Mouse (Mus musculus) Patski (cell line): ENCODE data around the gene Aacs. TPM values are rescaled to one million over a fixed set of nuclear protein-coding genes. Genes with fewer than 3 reads are reported as not detected.

ENCODE experiments used
- ATAC-seq: fragments of 100-300 bp; one replicate; pipeline ENCODE4 v1.8.0; 2021
- CTCF ChIA-PET: fragments of 350-600 bp; sonication (Branson Sonifier 250); formaldehyde crosslinking; loops from one replicate; lab custom pipeline; 2022; ENCODE audit warnings: inconsistent platforms; lab: Charles Lee
- POLR2A ChIA-PET: fragments of 350-600 bp; sonication (Branson Sonifier 250); formaldehyde crosslinking; loops from one replicate; lab custom pipeline; 2022; ENCODE audit warnings: antibody characterized with exemption, inconsistent platforms; lab: Charles Lee
- DNase-seq: peaks from one replicate; pipeline ENCODE4 v3.0.0-alpha.2; 2011; ENCODE audit warnings: low read depth, low spot score
- H3K27me3 ChIP-seq: fragments of 371-371 bp; one replicate; pipeline ENCODE4 v1.5.1; 2021
- CTCF ChIP-seq: fragments of 100-300 bp; IDR thresholded peaks from one replicate; pipeline ENCODE4 v1.5.1; 2021
- in situ Hi-C: fragments of 300-500 bp; cut with MboI; formaldehyde crosslinking; loops from 3 replicates; pipeline ENCODE4 v1.11.1; 2018; ENCODE audit warnings: low pct_unique_long_range_greater_than_20kb, mixed read lengths
- polyA plus RNA-seq: library from polyadenylated mRNA; unstranded; gene quantifications from one replicate; pipeline ENCODE4 v1.2.3, GENCODE M21; 2021

Aacs gene
- polyA plus RNA-seq, 1 experiment from 2014 or later, result 49.4 TPM

- no peak for ATAC-seq
- ChIA-PET CTCF (interaction anchor here (0.9 to 1.1 kb wide), 2 partner anchors 11 to 65 kb away, joined by 3 to 5 read pairs; no protein-coding TSS in a partner anchor), POLR2A (interaction anchor here (0.5 kb wide), 1 partner anchor 63 kb away, joined by 3 read pairs; no protein-coding TSS in a partner anchor)
- TF ChIP-seq CTCF, result no peak
- in situ Hi-C loops, result loop anchor here (5.0 kb wide), 1 partner anchor 70 kb away; no protein-coding TSS in a partner anchor
- no peak for DNase-seq
- no peaks in the 10 kb centered on the region for H3K27me3 ChIP-seq
Measured at GRCm38 (mm10) chr5:125477533-125477932, 1.9 kb downstream of the Aacs start.

DNA sequence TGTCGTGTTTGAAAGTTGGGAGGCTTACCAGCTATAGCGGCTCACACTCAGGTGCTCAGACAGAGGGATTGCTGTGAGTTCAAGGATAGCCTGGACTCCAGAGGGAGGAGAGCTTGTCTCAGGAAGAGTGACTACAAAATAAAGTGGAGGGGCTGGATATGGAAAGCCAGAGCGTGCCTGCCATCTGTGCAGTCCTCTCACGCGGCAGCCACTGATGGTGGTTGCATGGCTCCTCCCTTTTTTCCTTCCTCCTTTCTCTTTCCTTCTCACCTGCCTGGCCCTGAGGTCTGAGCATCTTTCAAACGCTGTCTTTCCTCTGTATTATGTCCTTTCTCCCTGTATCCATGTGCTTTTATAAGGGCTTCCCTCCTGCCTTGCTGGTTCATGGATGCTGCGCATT, 2.4 kb downstream of the Aacs start:
- ATAC-seq (no peak), DNase-seq (no peak)
- in situ Hi-C loops, result loop anchor here (5.0 kb wide), 1 partner anchor 71 kb away; no protein-coding TSS in a partner anchor
- no peak for TF ChIP-seq CTCF
- ChIA-PET POLR2A (interaction anchor here (0.5 kb wide), 1 partner anchor 63 kb away, joined by 3 read pairs; no protein-coding TSS in a partner anchor), CTCF (interaction anchor here (0.9 to 1.1 kb wide), 2 partner anchors 10 to 66 kb away, joined by 3 to 5 read pairs; no protein-coding TSS in a partner anchor)
- H3K27me3 ChIP-seq, result no peaks in the 10 kb centered on the region

DNA sequence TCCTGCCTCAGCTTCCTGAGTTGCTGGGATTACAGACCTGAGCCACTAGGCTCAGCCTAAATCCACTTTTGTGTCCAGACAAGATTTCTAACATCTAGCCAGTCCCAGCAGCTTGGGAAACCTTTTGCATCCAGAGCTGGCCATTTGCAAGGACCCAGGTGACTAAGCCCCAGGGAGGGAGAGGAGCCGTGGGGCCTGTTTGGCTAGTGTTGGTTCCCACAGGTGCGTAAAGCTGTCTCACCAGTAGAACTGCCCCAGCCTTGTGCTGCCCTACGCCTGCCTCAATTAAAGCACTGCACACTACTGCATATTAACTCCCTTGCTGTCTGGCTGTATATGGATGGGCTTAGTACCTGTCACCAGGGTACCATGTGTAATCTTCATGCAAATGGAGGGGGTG, 3.8 kb downstream of the Aacs start:
- in situ Hi-C loops, result loop anchor here (5.0 kb wide), 1 partner anchor 72 kb away; no protein-coding TSS in a partner anchor
- ATAC-seq (no peak), DNase-seq (no peak)
- CTCF ChIA-PET, result no interaction called here
- POLR2A ChIA-PET, result no interaction called here
- H3K27me3 ChIP-seq, result no peaks in the 10 kb centered on the region
- TF ChIP-seq CTCF, result no peak

DNA sequence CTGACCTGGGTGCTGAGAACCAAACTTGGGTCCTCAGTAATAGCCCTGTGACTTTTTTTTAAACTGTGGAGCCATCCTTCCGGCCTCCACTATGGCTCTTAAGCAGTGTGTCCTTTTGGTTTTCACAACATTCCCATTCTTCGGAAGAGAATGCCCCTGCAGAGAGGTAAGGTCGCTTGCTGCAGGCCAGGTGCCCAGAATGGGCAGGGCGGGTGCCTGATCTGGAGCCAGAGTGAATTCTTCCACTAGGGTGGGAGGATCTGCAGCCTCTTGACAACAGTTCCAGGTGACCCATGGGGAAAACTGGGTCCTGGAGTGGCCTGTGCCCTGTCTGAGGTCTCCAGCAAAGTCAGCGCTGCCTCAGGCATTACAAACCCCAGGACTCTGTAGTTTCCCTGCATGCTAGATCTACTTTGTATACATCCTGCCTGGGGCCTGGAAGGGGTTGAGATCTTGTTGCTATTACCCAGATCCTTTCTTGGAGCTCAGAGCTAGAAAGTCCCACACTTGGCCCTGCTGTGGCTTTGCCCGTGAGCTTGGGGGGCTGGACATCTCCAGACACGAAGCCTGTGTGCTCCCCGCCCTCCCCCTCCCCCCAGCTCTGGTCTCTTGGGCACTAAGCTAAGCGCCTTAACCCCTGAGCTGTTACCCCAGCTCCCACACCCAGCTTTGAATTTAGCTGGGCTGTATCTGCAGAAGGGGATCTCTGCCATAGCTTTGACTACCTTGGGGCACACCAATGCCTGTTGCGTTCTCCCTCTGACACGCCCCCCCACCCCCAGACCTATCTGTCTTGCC, 5.0 kb downstream of the Aacs start:
- CTCF ChIA-PET, result no interaction called here
- in situ Hi-C loops, result no loop called here

GRCm38 (mm10) chr5:125482474-125482873, 6.9 kb downstream of the Aacs start:
- H3K27me3 ChIP-seq, result no peaks in the 10 kb centered on the region
- CTCF ChIA-PET, result interaction anchor here (1.9 kb wide), 1 partner anchor 15 kb away, joined by 6 read pairs; no protein-coding TSS in a partner anchor
- ATAC-seq (no peak), DNase-seq (no peak)
- POLR2A ChIA-PET, result no interaction called here
- in situ Hi-C loops, result no loop called here
- no peak for TF ChIP-seq CTCF

More for the DNA sequence above, 5.0 kb downstream of the Aacs start:
- TF ChIP-seq CTCF, result no peak
- no peaks in the 10 kb centered on the region for H3K27me3 ChIP-seq
- no peak for ATAC-seq
- DNase-seq, result no peak
- POLR2A ChIA-PET, result no interaction called here

GRCm38 (mm10) chr5:125483712-125484611, 8.3 kb downstream of the Aacs start:
- H3K27me3 ChIP-seq, result no peaks in the 10 kb centered on the region
- in situ Hi-C loops, result no loop called here
- ChIA-PET CTCF (no interaction called here), POLR2A (no interaction called here)
- no peak for DNase-seq
- TF ChIP-seq CTCF, result no peak
- ATAC-seq, result no peak

DNA sequence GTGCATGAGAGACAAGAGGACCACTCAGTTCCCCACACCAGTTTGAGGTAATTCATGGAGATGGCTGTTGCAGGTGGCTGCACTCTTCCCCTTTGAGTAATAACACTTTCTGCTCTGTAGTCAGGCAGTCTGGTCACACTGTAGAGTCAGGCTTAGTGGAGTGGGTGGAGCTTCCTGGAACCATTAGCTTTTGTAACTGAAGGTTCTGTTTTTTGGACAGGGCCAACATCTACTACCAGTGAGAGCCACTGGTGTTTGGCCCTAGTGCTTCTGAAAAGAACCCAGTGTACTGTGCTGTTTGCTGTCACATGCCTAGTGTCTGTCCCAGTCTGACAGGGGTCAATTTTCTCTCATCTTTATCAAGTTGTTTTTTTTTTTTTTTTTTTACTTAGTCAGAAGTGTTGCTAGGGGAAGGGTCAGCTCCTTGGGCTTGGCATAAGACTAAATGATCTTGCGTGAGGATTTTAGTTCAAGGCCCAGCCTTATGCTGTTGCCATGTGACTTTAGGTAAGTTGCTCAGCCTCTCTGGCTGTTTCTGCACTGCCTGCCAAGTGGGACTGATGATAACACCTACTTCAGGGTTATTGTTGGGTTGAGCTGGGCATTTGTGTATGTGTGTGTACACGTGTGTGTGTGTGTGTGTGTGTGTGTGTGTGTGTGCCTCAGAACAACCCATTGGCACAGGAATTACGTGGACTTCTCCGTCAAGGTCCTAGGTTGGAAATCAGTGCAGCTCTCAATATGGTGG, 9.6 kb downstream of the Aacs start:
- ATAC-seq (no peak), DNase-seq (no peak)
- TF ChIP-seq CTCF, result no peak
- no peaks in the 10 kb centered on the region for H3K27me3 ChIP-seq
- POLR2A ChIA-PET, result interaction anchor here (1.3 kb wide), 1 partner anchor 10 kb away, joined by 5 read pairs; the partner anchor contains the start of gene Aacs
- CTCF ChIA-PET, result interaction anchor here (1.3 to 4.4 kb wide), 2 partner anchors 13 to 73 kb away, joined by 3 to 36 read pairs; no protein-coding TSS in a partner anchor
- in situ Hi-C loops, result no loop called here

- ATAC-seq, result no peak
- no peak for TF ChIP-seq CTCF
- no peak for DNase-seq
- POLR2A ChIA-PET, result interaction anchor here (1.3 kb wide), 1 partner anchor 11 kb away, joined by 5 read pairs; the partner anchor contains the start of gene Aacs
- CTCF ChIA-PET, result interaction anchor here (1.3 to 4.4 kb wide), 2 partner anchors 12 to 74 kb away, joined by 3 to 36 read pairs; no protein-coding TSS in a partner anchor
- in situ Hi-C loops, result no loop called here
- no peaks in the 10 kb centered on the region for H3K27me3 ChIP-seq
Measured at GRCm38 (mm10) chr5:125486088-125486487, 10.5 kb downstream of the Aacs start.

DNA sequence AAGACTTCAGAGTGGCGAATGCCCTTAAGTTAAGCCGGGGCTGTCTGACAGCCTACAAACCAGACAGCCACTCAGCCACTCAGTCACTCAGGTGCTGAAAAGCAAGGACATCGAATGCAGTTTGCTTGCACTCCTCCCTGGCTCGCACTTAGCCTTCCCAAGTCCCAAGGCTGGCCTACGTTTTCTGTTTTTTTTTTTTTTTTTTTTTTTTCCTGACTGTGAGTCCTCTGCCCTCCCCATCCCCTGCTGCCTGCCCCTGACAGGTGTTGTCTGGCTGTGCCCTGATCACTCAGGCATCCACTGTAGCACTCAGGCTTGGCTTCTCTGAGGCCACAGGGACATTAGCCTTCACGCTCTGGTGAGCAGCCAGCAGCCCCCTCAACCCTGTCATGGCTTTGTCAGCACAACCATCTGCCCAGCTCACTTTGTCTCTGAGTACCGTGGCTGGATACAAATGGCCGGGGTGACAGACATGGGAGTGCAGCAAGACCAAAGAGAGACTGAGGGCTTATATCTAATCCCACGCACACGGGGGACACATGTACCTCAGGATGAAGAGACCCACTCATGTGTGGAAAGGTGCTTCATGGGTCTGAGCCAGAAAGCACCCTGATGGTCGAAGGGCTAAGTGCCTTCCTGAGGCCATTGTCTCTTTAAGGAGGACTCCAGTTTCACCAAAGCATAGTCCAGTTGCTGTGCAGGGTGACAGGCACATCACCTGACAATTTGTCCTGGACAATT, 11.9 kb downstream of the Aacs start:
- in situ Hi-C loops, result no loop called here
- H3K27me3 ChIP-seq, result no peaks in the 10 kb centered on the region
- POLR2A ChIA-PET, result interaction anchor here (0.9 to 1.1 kb wide), 3 partner anchors 28 to 76 kb away, joined by 3 to 4 read pairs (median 3); no protein-coding TSS in a partner anchor
- DNase-seq (no peak), ATAC-seq (peak; percentile 37)
- CTCF ChIA-PET, result interaction anchor here (0.7 to 4.4 kb wide), 10 partner anchors 10 to 105 kb away, joined by 3 to 36 read pairs (median 7); partner anchors contain the start of gene Bri3bp
- TF ChIP-seq CTCF, result no peak
